8 mouse cellular contexts compared by ENCODE assay signal in the genomic region with DNA sequence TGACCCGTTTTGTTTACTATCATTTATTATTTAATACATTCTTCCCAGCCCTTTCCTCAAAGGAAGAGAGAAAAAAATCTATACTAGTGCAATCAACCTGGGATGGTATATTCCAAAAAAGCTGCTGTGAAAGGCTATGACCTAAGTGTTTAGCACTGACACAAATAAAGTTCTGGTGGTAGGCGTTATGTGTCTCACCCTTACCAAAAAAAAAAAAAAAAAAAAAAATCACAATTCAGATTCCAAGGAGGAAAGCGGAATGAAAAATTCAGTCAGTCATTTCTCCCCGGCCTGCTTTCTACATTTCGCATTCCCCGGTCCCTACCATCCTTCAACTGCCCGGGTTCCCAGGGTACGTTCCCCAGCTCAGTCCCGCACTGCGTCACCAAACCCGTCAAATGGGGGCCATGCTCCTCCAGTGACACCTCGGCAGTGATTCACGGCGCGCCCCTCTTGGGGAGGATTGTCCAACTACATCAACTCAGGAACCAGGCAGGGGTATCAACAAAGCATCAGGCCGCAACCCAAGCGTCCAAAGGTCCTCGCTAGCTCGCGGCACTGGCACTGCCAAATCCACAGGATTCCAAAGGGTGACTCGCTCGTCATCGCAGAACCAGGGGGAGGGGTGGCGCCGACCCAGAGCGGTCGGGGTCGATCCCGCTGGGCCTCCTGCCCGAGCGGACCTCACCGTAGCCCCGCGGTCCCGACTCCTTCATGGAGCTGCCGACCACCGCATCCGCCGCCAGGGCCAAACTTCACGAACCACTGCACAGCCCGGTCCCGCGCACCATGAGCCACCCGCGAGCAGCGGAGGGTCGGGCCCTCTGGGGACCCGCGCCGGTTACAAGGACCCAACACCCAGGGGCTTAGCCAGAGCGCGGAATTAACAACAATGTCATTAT. TPM values are rescaled to one million over a fixed set of nuclear protein-coding genes. Genes with fewer than 3 reads are reported as not detected.
DNase-seq lines count a peak whose midpoint lies in the region; ATAC-seq and TF ChIP-seq lines count a peak whose summit lies in the region.

No protein-coding gene starts in this region.

- H3K36me3 ChIP-seq in CH12.LX (replicated peaks in 1 of 2; ENCODE audit: control insufficient read depth in 1 of 2, insufficient read depth in 1 of 2, low read length in 1 of 2) = no peaks in the 10 kb centered on the region
- H3K36me3 ChIP-seq in forebrain, embryonic 15.5 days = no peaks in the 10 kb centered on the region
- no peaks in the 10 kb centered on the region for H3K36me3 ChIP-seq in liver, embryonic 14.5 days (replicated peaks; ENCODE audit: control insufficient read depth, insufficient read depth, low read depth)
- H3K36me3 ChIP-seq in neural tube, embryonic 11.5 days (ENCODE audit: control insufficient read depth, insufficient read depth, low read length) = no peaks in the 10 kb centered on the region
- no peaks in the 10 kb centered on the region for H3K36me3 ChIP-seq in stomach, postnatal 0 days (ENCODE audit: control insufficient read depth, insufficient read depth, low read length)

- TF ChIP-seq POLR2A in CH12.LX (IDR thresholded peaks at IDR 0.05; ENCODE audit: low read depth, low read length) = no peak

- H3K9me3 ChIP-seq in CH12.LX (replicated peaks; ENCODE audit: low read length) = peaks cover 3% of the 10 kb centered on the region
- no peaks in the 10 kb centered on the region for H3K9me3 ChIP-seq in forebrain, embryonic 15.5 days
- no peaks in the 10 kb centered on the region for H3K9me3 ChIP-seq in liver, embryonic 14.5 days (ENCODE audit: control insufficient read depth, low read length)
- no peaks in the 10 kb centered on the region for H3K9me3 ChIP-seq in neural tube, embryonic 11.5 days (ENCODE audit: control insufficient read depth, low read length)
- no peaks in the 10 kb centered on the region for H3K9me3 ChIP-seq in stomach, postnatal 0 days (ENCODE audit: control insufficient read depth, low read length)

- peak overlapping the region; percentile 21; the same call in 1 of the 2 replicates for H3K4me2 ChIP-seq in CH12.LX (ENCODE audit: insufficient read depth, low read depth, poor library complexity, severe bottlenecking)
- H3K4me2 ChIP-seq in forebrain, embryonic 15.5 days (replicated peaks) = peak overlapping the region; percentile 75
- peak overlapping the region; percentile 51 for H3K4me2 ChIP-seq in liver, embryonic 14.5 days (ENCODE audit: low read depth)
- H3K4me2 ChIP-seq in neural tube, embryonic 11.5 days (ENCODE audit: low read depth) = peak overlapping the region; percentile 66
- peak overlapping the region; percentile 89 for H3K4me2 ChIP-seq in stomach, postnatal 0 days (replicated peaks; ENCODE audit: low read depth)

- TF ChIP-seq CTCF in CH12.LX (conservative IDR thresholded peaks at IDR 0.05 in 1 of 2, IDR thresholded peaks at IDR 0.05 in 1 of 2; ENCODE audit: low read depth in 2 of 2, low read length in 2 of 2) = no peak
- TF ChIP-seq CTCF in liver, embryonic 14.5 days (IDR thresholded peaks at IDR 0.05; ENCODE audit: low read depth) = no peak
- no peak; the same call in 1 of the 2 replicates for TF ChIP-seq CTCF in stomach, postnatal 0 days (IDR thresholded peaks at IDR 0.05; ENCODE audit: low read depth)

- no peak overlapping the region; the same call in 1 of the 2 replicates for H3K27ac ChIP-seq in CH12.LX (ENCODE audit: insufficient read depth, low read depth)
- H3K27ac ChIP-seq in forebrain, embryonic 15.5 days (replicated peaks) = peak overlapping the region; percentile 99
- peak overlapping the region; percentile 16; the same call in 1 of the 2 replicates for H3K27ac ChIP-seq in liver, embryonic 14.5 days
- H3K27ac ChIP-seq in neural tube, embryonic 11.5 days (ENCODE audit: low read depth, low read length) = peak overlapping the region; percentile 97
- peak overlapping the region; percentile 86 for H3K27ac ChIP-seq in stomach, postnatal 0 days (replicated peaks)

- peak overlapping the region; percentile 72 to 77 (median 75) for H3K4me3 ChIP-seq in CH12.LX (replicated peaks in 1 of 3; ENCODE audit: low read depth in 2 of 3, low read length in 2 of 3, poor library complexity in 1 of 3)
- peak overlapping the region; percentile 77 for H3K4me3 ChIP-seq in forebrain, embryonic 15.5 days
- peak overlapping the region; percentile 52 to 60 for H3K4me3 ChIP-seq in liver, embryonic 14.5 days (ENCODE audit: insufficient read depth in 1 of 2, low read depth in 2 of 2, low read length in 2 of 2)
- H3K4me3 ChIP-seq in neural tube, embryonic 11.5 days (ENCODE audit: low read depth, low read length) = peak overlapping the region; percentile 89
- peak overlapping the region; percentile 77 for H3K4me3 ChIP-seq in stomach, postnatal 0 days (ENCODE audit: low read depth, low read length)

- peaks cover 30% of the 10 kb centered on the region for H3K27me3 ChIP-seq in CH12.LX (replicated peaks)
- H3K27me3 ChIP-seq in forebrain, embryonic 15.5 days = no peaks in the 10 kb centered on the region
- H3K27me3 ChIP-seq in liver, embryonic 14.5 days (ENCODE audit: control insufficient read depth, insufficient read depth, low read length) = peaks cover 25% of the 10 kb centered on the region
- no peaks in the 10 kb centered on the region for H3K27me3 ChIP-seq in neural tube, embryonic 11.5 days (ENCODE audit: control insufficient read depth, insufficient read depth, low read length)
- H3K27me3 ChIP-seq in stomach, postnatal 0 days (ENCODE audit: control insufficient read depth, insufficient read depth, low read length) = no peaks in the 10 kb centered on the region

- peaks cover 0 to 18% of the 10 kb centered on the region in 2 experiments; a peak in 2 of 4 replicates for H3K4me1 ChIP-seq in CH12.LX (ENCODE audit: control insufficient read depth in 1 of 2, insufficient read depth in 2 of 2)
- peaks cover 10% of the 10 kb centered on the region for H3K4me1 ChIP-seq in forebrain, embryonic 15.5 days
- H3K4me1 ChIP-seq in liver, embryonic 14.5 days (replicated peaks; ENCODE audit: control insufficient read depth in 2 of 2, insufficient read depth in 2 of 2, low read length in 1 of 2) = no peaks in the 10 kb centered on the region
- H3K4me1 ChIP-seq in neural tube, embryonic 11.5 days (ENCODE audit: control insufficient read depth, insufficient read depth, low read length) = no peaks in the 10 kb centered on the region
- no peaks in the 10 kb centered on the region for H3K4me1 ChIP-seq in stomach, postnatal 0 days (replicated peaks; ENCODE audit: control insufficient read depth, insufficient read depth)

- ATAC-seq in forebrain, embryonic 15.5 days (replicated peaks) = peak; percentile 59
- peak; percentile 31 for ATAC-seq in liver, embryonic 14.5 days (ENCODE audit: insufficient read depth)
- ATAC-seq in neural tube, embryonic 11.5 days (ENCODE audit: insufficient read depth, low FRiP score, low TSS enrichment) = peak; percentile 67
- peak; percentile 62 for ATAC-seq in stomach, postnatal 0 days (ENCODE audit: low FRiP score, low TSS enrichment)

- DNase-seq in CH12.LX (ENCODE audit: extremely low read depth) = no peak
- peak; percentile 63 for DNase-seq in cerebellum, adult 11 months
- peak; percentile 69 to 74 for DNase-seq in heart, postnatal 10 days
- DNase-seq in kidney, postnatal 4 days = peak; percentile 70 to 80
- peak in 1 of 3 experiments; percentile 9 for DNase-seq in liver, embryonic 14.5 days (ENCODE audit: low read depth in 3 of 3, low spot score in 3 of 3)
- DNase-seq in neural tube, embryonic 11.5 days (ENCODE audit: low spot score) = peak; percentile 77
- DNase-seq in stomach, postnatal 0 days (ENCODE audit: low spot score) = peak; percentile 54

- no peak for TF ChIP-seq EP300 in CH12.LX (IDR thresholded peaks at IDR 0.05; ENCODE audit: low read length)
- TF ChIP-seq EP300 in liver, embryonic 14.5 days (IDR thresholded peaks at IDR 0.05; ENCODE audit: low read depth) = no peak
- no peak for TF ChIP-seq EP300 in stomach, postnatal 0 days (optimal IDR thresholded peaks at IDR 0.05)

- in situ Hi-C loops in CH12.LX (cut with MboI; ENCODE audit: low pct_ligation_motif_present, low pct_unique_long_range_greater_than_20kb, low sequenced_read_pairs) = loop anchor here (25.0 kb wide), 1 partner anchor 163 kb away; the partner anchor contains the start of gene Sinhcaf

- dilution Hi-C loops in CH12.LX (cut with MboI; ENCODE audit: extremely low pct_ligation_motif_present, extremely low pct_unique_long_range_greater_than_20kb, low sequenced_read_pairs) = no loop called here

- H3K9ac ChIP-seq in CH12.LX (ENCODE audit: insufficient read depth, low read depth) = peak overlapping the region; percentile 57
- peak overlapping the region; percentile 88 for H3K9ac ChIP-seq in forebrain, embryonic 15.5 days (replicated peaks)
- H3K9ac ChIP-seq in liver, embryonic 14.5 days (replicated peaks) = peak overlapping the region; percentile 35
- peak overlapping the region; percentile 97 for H3K9ac ChIP-seq in neural tube, embryonic 11.5 days (ENCODE audit: low read length)
- H3K9ac ChIP-seq in stomach, postnatal 0 days (ENCODE audit: low read length) = peak overlapping the region; percentile 93

- intact Hi-C loops in heart, postnatal 10 days (cut with DNase I) = loop anchor here (2.0 to 5.0 kb wide), 2 partner anchors 18 to 153 kb away; partner anchors contain the start of gene Sinhcaf

- 1% methylated on average over 48 of the region's 52 CpGs for WGBS in forebrain, embryonic 15.5 days
- WGBS in liver, embryonic 14.5 days (ENCODE audit: insufficient replicate concordance) = 2% methylated on average over 52 of the region's 52 CpGs
- WGBS in neural tube, embryonic 11.5 days = 1% methylated on average over 52 of the region's 52 CpGs
- WGBS in stomach, postnatal 0 days = 2% methylated on average over 51 of the region's 52 CpGs

- peaks cover 22% of the 10 kb centered on the region; the same call in 1 of the 2 replicates for H3K79me2 ChIP-seq in CH12.LX (replicated peaks; ENCODE audit: control insufficient read depth, extremely low read depth, insufficient read depth, poor library complexity, severe bottlenecking)

- TF ChIP-seq RAD21 in CH12.LX (IDR thresholded peaks at IDR 0.05; ENCODE audit: low read depth, low read length) = no peak

RNA-seq across cellular contexts. Expression of gene Dennd5b, which starts 1.1 kb away (rescaled TPM):
- 3.1 and 5.4 TPM in 2 replicates for total RNA-seq in CH12.LX (2012; rRNA removed)
- total RNA-seq in CH12.LX (2014; rRNA removed) = 1.4 and 1.6 TPM in 2 replicates
- 1.3 and 2.2 TPM in 2 replicates for polyA plus RNA-seq in CH12.LX (2012; ENCODE audit: insufficient read length, low read depth)
- 12.4 and 13.3 TPM in 2 replicates for polyA plus RNA-seq in forebrain, embryonic 15.5 days (2015; fragmentation: Nextera tagmentation; extraction: Ambion mirVana)
- total RNA-seq in heart, postnatal 10 days (2021) = 10 to 100 TPM; 27.7 to 32.6 TPM
- polyA plus RNA-seq in liver, embryonic 14.5 days (2012; rRNA removed) = 1.8 and 2.3 TPM in 2 replicates
- polyA plus RNA-seq in liver, embryonic 14.5 days (2014; fragmentation: Nextera tagmentation; extraction: Ambion mirVana) = 3.1 and 3.3 TPM in 2 replicates
- 14.6 and 16.3 TPM in 2 replicates for polyA plus RNA-seq in neural tube, embryonic 11.5 days (2014; fragmentation: Nextera tagmentation; extraction: Ambion mirVana)
- 1.7 and 2.0 TPM in 2 replicates for polyA plus RNA-seq in stomach, postnatal 0 days (2015; fragmentation: Nextera tagmentation; extraction: Ambion mirVana)

RNA-seq across cellular contexts. Expression of gene Gm10203, which starts 29.5 kb away (rescaled TPM):
- total RNA-seq in CH12.LX (2012; rRNA removed) = not detected in 2 replicates
- total RNA-seq in CH12.LX (2014; rRNA removed) = not detected in 2 replicates
- not detected in 2 replicates for polyA plus RNA-seq in CH12.LX (2012; ENCODE audit: insufficient read length, low read depth)
- polyA plus RNA-seq in forebrain, embryonic 15.5 days (2015; fragmentation: Nextera tagmentation; extraction: Ambion mirVana) = not detected in 2 replicates
- total RNA-seq in heart, postnatal 10 days (2021) = not detected
- polyA plus RNA-seq in liver, embryonic 14.5 days (2012; rRNA removed) = not detected in 2 replicates
- polyA plus RNA-seq in liver, embryonic 14.5 days (2014; fragmentation: Nextera tagmentation; extraction: Ambion mirVana) = not detected in 2 replicates
- polyA plus RNA-seq in neural tube, embryonic 11.5 days (2014; fragmentation: Nextera tagmentation; extraction: Ambion mirVana) = not detected in 2 replicates
- polyA plus RNA-seq in stomach, postnatal 0 days (2015; fragmentation: Nextera tagmentation; extraction: Ambion mirVana) = not detected in 2 replicates

RNA-seq across cellular contexts. Expression of gene Etfbkmt, which starts 39.2 kb away (rescaled TPM):
- 5.6 and 7.8 TPM in 2 replicates for total RNA-seq in CH12.LX (2012; rRNA removed)
- 17.3 and 18.9 TPM in 2 replicates for total RNA-seq in CH12.LX (2014; rRNA removed)
- polyA plus RNA-seq in CH12.LX (2012; ENCODE audit: insufficient read length, low read depth) = 9.3 and 12.4 TPM in 2 replicates
- 6.8 and 7.5 TPM in 2 replicates for polyA plus RNA-seq in forebrain, embryonic 15.5 days (2015; fragmentation: Nextera tagmentation; extraction: Ambion mirVana)
- 10 to 100 TPM; 19.1 to 32.9 TPM for total RNA-seq in heart, postnatal 10 days (2021)
- 6.0 and 7.8 TPM in 2 replicates for polyA plus RNA-seq in liver, embryonic 14.5 days (2012; rRNA removed)
- polyA plus RNA-seq in liver, embryonic 14.5 days (2014; fragmentation: Nextera tagmentation; extraction: Ambion mirVana) = 10.7 and 11.6 TPM in 2 replicates
- polyA plus RNA-seq in neural tube, embryonic 11.5 days (2014; fragmentation: Nextera tagmentation; extraction: Ambion mirVana) = 8.2 and 8.4 TPM in 2 replicates
- polyA plus RNA-seq in stomach, postnatal 0 days (2015; fragmentation: Nextera tagmentation; extraction: Ambion mirVana) = 12.6 and 12.9 TPM in 2 replicates

Comparison
In these comparisons a context has a peak if more than half of its experiments do, and no peak if none do; other contexts are left out.
1. H3K4me2 ChIP-seq: peak in every context shown above with its lines; median percentile 89 in stomach, postnatal 0 days; 75 in forebrain, embryonic 15.5 days; 66 in neural tube, embryonic 11.5 days; 51 in liver, embryonic 14.5 days; 21 in CH12.LX.
2. H3K9ac ChIP-seq: peak in every context shown above with its lines; median percentile 97 in neural tube, embryonic 11.5 days; 93 in stomach, postnatal 0 days; 88 in forebrain, embryonic 15.5 days; 57 in CH12.LX; 35 in liver, embryonic 14.5 days.